In the genomic region with DNA sequence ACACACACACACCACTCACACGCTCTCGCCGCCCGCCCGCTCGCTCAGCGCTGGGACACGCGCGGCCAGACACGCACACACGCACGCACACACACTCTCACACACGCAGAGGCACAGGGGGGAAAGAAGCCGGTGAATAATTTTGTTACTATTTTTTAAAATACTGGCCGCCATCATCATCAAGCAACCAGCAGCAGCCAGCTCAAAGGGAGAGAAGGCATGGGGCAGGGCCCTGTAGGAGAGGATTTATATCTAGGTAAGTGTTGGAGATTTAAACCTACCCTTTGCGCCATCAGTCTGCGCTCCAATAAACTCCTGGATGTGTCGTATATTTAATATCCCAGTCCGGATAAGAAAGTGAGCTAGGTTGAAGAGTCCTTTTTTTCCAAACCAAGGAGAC, we compare ENCODE assay signal across 9 mouse cellular contexts. TPM values are rescaled to one million over a fixed set of nuclear protein-coding genes. Genes with fewer than 3 reads are reported as not detected.
DNase-seq lines count a peak whose midpoint lies in the region; ATAC-seq and TF ChIP-seq lines count a peak whose summit lies in the region.
"Had no signal": no experiment of that assay in that cellular context is flagged by ENCODE, and none has a peak within 500 bp of the region (broad histone marks: within the 10 kb centered on the region; RNA-seq: fewer than 3 reads in every experiment).

No protein-coding gene starts in this region.

- peak overlapping the region; percentile 70 for H3K4me3 ChIP-seq in gastrocnemius, adult 2 months
- H3K4me3 ChIP-seq in heart, embryonic 14.5 days (ENCODE audit: control insufficient read depth in 1 of 2, insufficient read depth in 1 of 2, low read depth in 1 of 2, low read length in 2 of 2) = peak overlapping the region; percentile 63 to 73
- H3K4me3 ChIP-seq in limb, embryonic 14.5 days (replicated peaks; ENCODE audit: low read length) = peak overlapping the region; percentile 42

- peaks cover 15% of the 10 kb centered on the region; the same call in 1 of the 2 replicates for H3K36me3 ChIP-seq in heart, embryonic 14.5 days (ENCODE audit: control insufficient read depth, insufficient read depth, low read length)
- H3K36me3 ChIP-seq in limb, embryonic 14.5 days (ENCODE audit: control insufficient read depth, insufficient read depth, low read length) = no peaks in the 10 kb centered on the region
- H3K36me3 ChIP-seq: G1E had no signal

- H3K4me2 ChIP-seq in heart, embryonic 14.5 days (ENCODE audit: low read length) = peak overlapping the region; percentile 93
- peak overlapping the region; percentile 81 for H3K4me2 ChIP-seq in limb, embryonic 14.5 days (replicated peaks; ENCODE audit: low read depth, low read length, severe bottlenecking)

- under 1% methylated on average over 20 of the region's 20 CpGs for WGBS in heart, embryonic 14.5 days
- WGBS in limb, embryonic 14.5 days = under 1% methylated on average over 20 of the region's 20 CpGs

- no peak for TF ChIP-seq CTCF in gastrocnemius, adult 2 months (IDR thresholded peaks at IDR 0.05)

- peak; percentile 22 for DNase-seq in gastrocnemius, adult 2 months
- no peak for DNase-seq in gastrocnemius, adult 8-10 months (ENCODE audit: low spot score in 2 of 2)
- peak; percentile 35 for DNase-seq in R1 (ENCODE audit: low read depth, low spot score)
- no peak for DNase-seq in limb, embryonic 14.5 days (ENCODE audit: low spot score)
- peak; percentile 65 for DNase-seq in neural tube, embryonic 10.5 days (ENCODE audit: extremely low spot score, low spot score)
- DNase-seq in cerebellum, adult 9-10 months = no peak
- DNase-seq in adrenal gland, adult 8-10 months = no peak

- peak overlapping the region; percentile 100 for H3K9ac ChIP-seq in heart, embryonic 14.5 days (ENCODE audit: low read length)
- peak overlapping the region; percentile 46; the same call in 1 of the 2 replicates for H3K9ac ChIP-seq in limb, embryonic 14.5 days (ENCODE audit: low read depth, low read length, severe bottlenecking)

- H3K9me3 ChIP-seq in heart, embryonic 14.5 days (ENCODE audit: control insufficient read depth, low read length) = no peaks in the 10 kb centered on the region
- no peaks in the 10 kb centered on the region for H3K9me3 ChIP-seq in limb, embryonic 14.5 days (ENCODE audit: control insufficient read depth, low read length)

- no peaks in the 10 kb centered on the region for H3K27me3 ChIP-seq in heart, embryonic 14.5 days (ENCODE audit: control insufficient read depth, insufficient read depth, low read length)
- peaks cover 63% of the 10 kb centered on the region for H3K27me3 ChIP-seq in limb, embryonic 14.5 days (ENCODE audit: control insufficient read depth, insufficient read depth, low read length)

- no peak for ATAC-seq in heart, embryonic 14.5 days (ENCODE audit: insufficient number of reproducible peaks, insufficient read depth, low FRiP score, low read depth)
- no peak for ATAC-seq in limb, embryonic 14.5 days (ENCODE audit: low FRiP score, low read depth)

- intact Hi-C loops in gastrocnemius, adult 2 months (cut with DNase I) = no loop called here

- TF ChIP-seq POLR2A in limb, embryonic 14.5 days (IDR thresholded peaks at IDR 0.05; ENCODE audit: borderline replicate concordance, extremely low read depth, insufficient read depth, insufficient read length) = no peak

- peak overlapping the region; percentile 38; the same call in 1 of the 2 replicates for H3K27ac ChIP-seq in gastrocnemius, adult 2 months
- peak overlapping the region; percentile 97 to 98 for H3K27ac ChIP-seq in heart, embryonic 14.5 days (replicated peaks in 1 of 2; ENCODE audit: control insufficient read depth in 1 of 2, insufficient read depth in 1 of 2, low read depth in 2 of 2, low read length in 2 of 2)
- H3K27ac ChIP-seq in limb, embryonic 14.5 days (replicated peaks; ENCODE audit: low read depth, low read length) = 0 out of 2 replicates have a peak overlapping the region, but pooled peaks have one; percentile 26

- peaks cover 10 to 16% of the 10 kb centered on the region in 2 experiments; a peak in 2 of 4 replicates for H3K4me1 ChIP-seq in heart, embryonic 14.5 days (ENCODE audit: control insufficient read depth in 2 of 2, insufficient read depth in 2 of 2, low read length in 2 of 2)
- peaks cover 15% of the 10 kb centered on the region; the same call in 1 of the 2 replicates for H3K4me1 ChIP-seq in limb, embryonic 14.5 days (ENCODE audit: control insufficient read depth, insufficient read depth, low read length)

RNA-seq across cellular contexts. Expression of gene Meis2, which starts 1.1 kb away (rescaled TPM):
- 1 to 10 TPM in 1 of 2 experiments, under 1 TPM in 1; 0.84 to 1.3 TPM for total RNA-seq in gastrocnemius, adult 2 months (2021)
- 1 to 10 TPM in 2 of 4 experiments, under 1 TPM in 2; 0.56 to 1.9 (median 1.00) TPM for total RNA-seq in gastrocnemius, adult 8-10 months (2022)
- 30.8 and 30.9 TPM in 2 replicates for polyA plus RNA-seq in heart, embryonic 14.5 days (2014; fragmentation: Nextera tagmentation; extraction: Ambion mirVana)
- 16.2 and 26.2 TPM in 2 replicates for polyA plus RNA-seq in limb, embryonic 14.5 days (2012; rRNA removed)
- polyA plus RNA-seq in limb, embryonic 14.5 days (2014; fragmentation: Nextera tagmentation; extraction: Ambion mirVana) = 17.3 and 17.9 TPM in 2 replicates
- 100 to 1,000 TPM; 197 to 340 (median 252) TPM for total RNA-seq in adrenal gland, adult 8-10 months (2022)

Comparison
In these comparisons a context has a peak if more than half of its experiments do, and no peak if none do; other contexts are left out.
1. DNase-seq: peak in gastrocnemius, adult 2 months (single experiment), R1 (single experiment) and neural tube, embryonic 10.5 days (single experiment); none in gastrocnemius, adult 8-10 months (0 of 2), limb, embryonic 14.5 days (single experiment), cerebellum, adult 9-10 months (single experiment) and adrenal gland, adult 8-10 months (single experiment).
2. H3K27ac ChIP-seq: peak in every context shown above with its lines; median percentile 98 in heart, embryonic 14.5 days; 38 in gastrocnemius, adult 2 months; 26 in limb, embryonic 14.5 days.
3. RNA of gene Meis2, which starts 1.1 kb away (total RNA-seq): 197 to 340 TPM in adrenal gland, adult 8-10 months; 0.84 to 1.3 TPM in gastrocnemius, adult 2 months and 0.56 to 1.9 TPM in gastrocnemius, adult 8-10 months; every median in the first group is over 10 times any median in the second.
4. Peak in every context shown above with its lines, with median percentiles within 50 percentile points of each other: H3K4me3 ChIP-seq.